Mouse (Mus musculus): ENCODE data around the gene Gm4707. TPM values are rescaled to one million over a fixed set of nuclear protein-coding genes. Genes with fewer than 3 reads are reported as not detected.
"Not testable (repeated sequence)": the region's sequence is repeated elsewhere in the genome, so short reads cannot be mapped to it uniquely, and the experiment has no call there.

Gene Gm4707
- polyA plus RNA-seq, 1 experiment = 2.9 TPM

- Histone ChIP-seq H3K27ac (ENCODE audit: control insufficient read depth, insufficient read depth, low read length) (no peak overlapping the region), H3K36me3 (ENCODE audit: control insufficient read depth, insufficient read depth, low read length) (peaks cover 39% of the 10 kb centered on the region), H3K4me3 (ENCODE audit: control insufficient read depth, insufficient read depth, low read length) (no peak overlapping the region), H3K4me1 (replicated peaks; ENCODE audit: control insufficient read depth, insufficient read depth, low read length) (no peaks in the 10 kb centered on the region), H3K27me3 (ENCODE audit: control insufficient read depth, insufficient read depth, low read length) (no peaks in the 10 kb centered on the region)
- TF ChIP-seq CTCF (IDR thresholded peaks at IDR 0.05; ENCODE audit: borderline replicate concordance, control insufficient read depth, extremely low read depth, insufficient read depth, low read length, poor library complexity) (no peak), POLR2A (IDR thresholded peaks at IDR 0.05; ENCODE audit: control insufficient read depth, extremely low read depth, insufficient read depth, low read length, poor library complexity) (no peak)
- 98% methylated on average over 6 of the region's 6 CpGs for WGBS
- no peak for DNase-seq
Measured at GRCm38 (mm10) chr17:71445191-71445590, 14.5 kb downstream of the Gm4707 start.

DNA sequence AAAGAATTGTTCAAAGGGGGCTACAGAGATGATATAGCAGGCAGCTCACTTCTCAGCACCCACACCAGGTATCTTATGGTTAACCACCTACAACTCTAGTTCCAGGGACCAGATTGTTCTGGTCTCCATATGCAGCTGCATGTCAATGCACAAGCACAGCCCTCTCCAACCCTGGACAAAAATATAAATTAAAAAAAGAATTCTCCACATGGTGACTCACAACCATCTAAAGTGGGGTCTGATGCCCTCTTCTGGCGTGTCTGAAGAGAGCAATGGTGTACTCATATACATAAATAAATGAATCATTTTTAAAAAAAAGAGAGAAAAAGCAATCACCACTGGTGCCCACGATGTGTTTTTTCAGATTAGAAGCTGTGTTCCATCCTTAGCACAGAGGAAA, 15.0 kb downstream of the Gm4707 start:
- TF ChIP-seq CTCF (IDR thresholded peaks at IDR 0.05; ENCODE audit: borderline replicate concordance, control insufficient read depth, extremely low read depth, insufficient read depth, low read length, poor library complexity) (no peak), POLR2A (IDR thresholded peaks at IDR 0.05; ENCODE audit: control insufficient read depth, extremely low read depth, insufficient read depth, low read length, poor library complexity) (no peak)
- 94% methylated on average over 2 of the region's 2 CpGs for WGBS
- Histone ChIP-seq H3K36me3 (ENCODE audit: control insufficient read depth, insufficient read depth, low read length) (peaks cover 39% of the 10 kb centered on the region), H3K4me3 (ENCODE audit: control insufficient read depth, insufficient read depth, low read length) (no peak overlapping the region), H3K27ac (ENCODE audit: control insufficient read depth, insufficient read depth, low read length) (no peak overlapping the region), H3K4me1 (replicated peaks; ENCODE audit: control insufficient read depth, insufficient read depth, low read length) (no peaks in the 10 kb centered on the region), H3K27me3 (ENCODE audit: control insufficient read depth, insufficient read depth, low read length) (no peaks in the 10 kb centered on the region)
- DNase-seq = no peak

DNA sequence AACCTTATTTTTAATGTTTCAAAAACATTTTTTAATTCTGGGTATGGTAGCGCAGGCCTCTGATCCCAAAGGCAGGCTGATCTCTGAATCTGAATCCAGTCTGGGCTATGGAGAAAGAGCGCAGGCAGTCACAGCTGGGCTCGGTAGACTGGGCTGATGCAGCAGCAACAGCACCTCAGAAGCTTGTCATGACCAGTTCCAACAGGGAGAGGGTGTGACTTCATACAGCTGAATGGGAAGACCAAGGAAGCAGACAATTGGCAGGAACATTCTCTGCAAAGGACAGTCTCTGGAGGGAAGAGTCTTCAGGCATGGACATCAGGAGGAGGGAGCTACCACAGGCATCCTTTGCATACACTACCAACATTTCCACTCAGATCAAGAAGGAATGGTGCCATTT, 15.6 kb downstream of the Gm4707 start:
- H3K4me3 ChIP-seq (ENCODE audit: control insufficient read depth, insufficient read depth, low read length) = no peak overlapping the region
- peaks cover 39% of the 10 kb centered on the region for H3K36me3 ChIP-seq (ENCODE audit: control insufficient read depth, insufficient read depth, low read length)
- H3K27me3 ChIP-seq (ENCODE audit: control insufficient read depth, insufficient read depth, low read length) = no peaks in the 10 kb centered on the region
- no peak for TF ChIP-seq POLR2A (IDR thresholded peaks at IDR 0.05; ENCODE audit: control insufficient read depth, extremely low read depth, insufficient read depth, low read length, poor library complexity)
- no peak for TF ChIP-seq CTCF (IDR thresholded peaks at IDR 0.05; ENCODE audit: borderline replicate concordance, control insufficient read depth, extremely low read depth, insufficient read depth, low read length, poor library complexity)
- 95% methylated on average over 3 of the region's 3 CpGs for WGBS
- H3K27ac ChIP-seq (ENCODE audit: control insufficient read depth, insufficient read depth, low read length) = no peak overlapping the region
- no peaks in the 10 kb centered on the region for H3K4me1 ChIP-seq (replicated peaks; ENCODE audit: control insufficient read depth, insufficient read depth, low read length)
- no peak for DNase-seq

DNA sequence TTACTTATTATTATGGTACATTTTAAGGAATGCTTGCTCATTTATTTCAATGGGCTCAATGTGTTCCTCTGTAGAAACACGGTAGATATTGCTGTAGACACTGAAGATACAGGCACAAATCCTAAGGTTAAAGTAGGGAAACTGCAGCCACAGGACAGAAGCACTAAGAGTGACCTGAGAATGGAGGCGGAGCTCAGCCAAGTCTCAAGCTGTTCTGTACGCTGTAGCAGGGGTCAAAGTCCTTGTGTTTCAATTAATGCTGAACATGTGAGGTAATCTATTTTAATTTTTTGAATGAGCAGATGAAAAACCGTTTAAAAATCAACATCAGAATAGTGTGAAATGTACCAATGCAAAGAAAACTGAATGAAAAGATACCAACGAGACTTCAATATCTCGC, 16.4 kb downstream of the Gm4707 start:
- H3K36me3 ChIP-seq (ENCODE audit: control insufficient read depth, insufficient read depth, low read length) = peaks cover 34% of the 10 kb centered on the region
- DNase-seq = no peak

DNA sequence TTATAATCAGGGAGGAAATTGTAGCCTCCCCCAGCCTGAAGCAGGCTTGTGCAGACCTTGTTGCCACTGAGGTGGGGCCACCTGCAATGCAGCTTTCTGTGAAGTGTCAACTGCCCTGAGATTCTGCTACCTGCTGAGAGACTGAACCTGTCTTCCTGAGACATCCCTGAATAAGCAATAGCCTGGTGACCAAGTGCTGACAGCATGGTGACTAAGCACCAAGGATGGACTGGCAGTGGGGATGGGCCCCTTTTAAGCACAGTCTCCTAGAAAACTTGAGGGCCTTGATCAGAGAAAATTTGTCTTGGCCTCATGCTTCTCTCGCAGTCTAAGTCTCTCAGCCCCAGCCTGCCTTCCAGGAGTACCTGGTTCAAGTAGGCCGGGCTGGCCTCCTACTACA, 37.2 kb downstream of the Gm4707 start:
- peaks cover 45% of the 10 kb centered on the region for H3K36me3 ChIP-seq (ENCODE audit: control insufficient read depth, insufficient read depth, low read length)
- H3K4me1 ChIP-seq (replicated peaks; ENCODE audit: control insufficient read depth, insufficient read depth, low read length); H3K27ac ChIP-seq (ENCODE audit: control insufficient read depth, insufficient read depth, low read length); DNase-seq; H3K4me3 ChIP-seq (ENCODE audit: control insufficient read depth, insufficient read depth, low read length); H3K27me3 ChIP-seq (ENCODE audit: control insufficient read depth, insufficient read depth, low read length): not testable (repeated sequence)
- 99% methylated on average over 2 of the region's 2 CpGs for WGBS

More for the DNA sequence above, 16.4 kb downstream of the Gm4707 start:
- H3K4me1 ChIP-seq (replicated peaks; ENCODE audit: control insufficient read depth, insufficient read depth, low read length) = no peaks in the 10 kb centered on the region
- TF ChIP-seq POLR2A (IDR thresholded peaks at IDR 0.05; ENCODE audit: control insufficient read depth, extremely low read depth, insufficient read depth, low read length, poor library complexity) (no peak), CTCF (IDR thresholded peaks at IDR 0.05; ENCODE audit: borderline replicate concordance, control insufficient read depth, extremely low read depth, insufficient read depth, low read length, poor library complexity) (no peak)
- H3K27ac ChIP-seq (ENCODE audit: control insufficient read depth, insufficient read depth, low read length) = no peak overlapping the region
- no peak overlapping the region for H3K4me3 ChIP-seq (ENCODE audit: control insufficient read depth, insufficient read depth, low read length)
- no peaks in the 10 kb centered on the region for H3K27me3 ChIP-seq (ENCODE audit: control insufficient read depth, insufficient read depth, low read length)
- 96% methylated on average over 6 of the region's 6 CpGs for WGBS

- WGBS = 98% methylated on average over 5 of the region's 5 CpGs
- peaks cover 39% of the 10 kb centered on the region for H3K36me3 ChIP-seq (ENCODE audit: control insufficient read depth, insufficient read depth, low read length)
Measured at GRCm38 (mm10) chr17:71419448-71419847, 40.3 kb downstream of the Gm4707 start.

DNA sequence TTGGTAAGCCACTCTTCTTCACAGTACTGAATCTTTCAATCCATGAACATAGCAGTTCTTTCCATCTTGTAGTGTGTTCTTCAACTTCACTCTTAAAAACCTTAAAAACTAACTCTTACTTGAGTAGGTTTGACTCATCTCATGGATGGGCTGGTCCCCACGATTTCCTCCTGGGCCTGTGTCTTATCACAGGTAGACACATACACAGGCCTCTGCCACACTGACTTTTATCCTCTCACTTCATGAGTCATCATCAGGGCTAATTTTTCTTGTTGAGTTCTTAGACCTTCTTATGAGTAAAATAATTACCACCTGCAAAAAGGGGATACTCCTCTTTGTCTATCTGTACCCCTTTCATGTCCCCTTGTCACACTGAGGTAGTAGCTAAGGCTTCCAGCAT, 42.7 kb downstream of the Gm4707 start:
- whole genome bisulfite sequencing = 93% methylated on average over 1 of the region's 1 CpGs
- no peak for TF ChIP-seq POLR2A (IDR thresholded peaks at IDR 0.05; ENCODE audit: control insufficient read depth, extremely low read depth, insufficient read depth, low read length, poor library complexity)
- no peak for TF ChIP-seq CTCF (IDR thresholded peaks at IDR 0.05; ENCODE audit: borderline replicate concordance, control insufficient read depth, extremely low read depth, insufficient read depth, low read length, poor library complexity)
- H3K27ac ChIP-seq (ENCODE audit: control insufficient read depth, insufficient read depth, low read length) = no peak overlapping the region
- H3K4me1 ChIP-seq (replicated peaks; ENCODE audit: control insufficient read depth, insufficient read depth, low read length) = no peaks in the 10 kb centered on the region
- no peak for DNase-seq
- H3K27me3 ChIP-seq (ENCODE audit: control insufficient read depth, insufficient read depth, low read length) = no peaks in the 10 kb centered on the region
- H3K4me3 ChIP-seq (ENCODE audit: control insufficient read depth, insufficient read depth, low read length) = no peak overlapping the region
- peaks cover 31% of the 10 kb centered on the region for H3K36me3 ChIP-seq (ENCODE audit: control insufficient read depth, insufficient read depth, low read length)

More at GRCm38 (mm10) chr17:71419448-71419847, 40.3 kb downstream of the Gm4707 start:
- not testable (repeated sequence) for H3K27me3 ChIP-seq (ENCODE audit: control insufficient read depth, insufficient read depth, low read length); H3K4me3 ChIP-seq (ENCODE audit: control insufficient read depth, insufficient read depth, low read length); H3K4me1 ChIP-seq (replicated peaks; ENCODE audit: control insufficient read depth, insufficient read depth, low read length); H3K27ac ChIP-seq (ENCODE audit: control insufficient read depth, insufficient read depth, low read length); DNase-seq

Other genes with a start within 250 kb of the Gm4707 start
- gene Emilin2, start 147.9 kb downstream of the Gm4707 start, polyA plus RNA-seq (2012; rRNA removed) = 5.9 and 8.7 TPM in 2 replicates
- 23.3 and 25.0 TPM in 2 replicates for gene Smchd1, start 15.4 kb upstream of the Gm4707 start, polyA plus RNA-seq (2012; rRNA removed)
- 3.0 and 3.7 TPM in 2 replicates for gene Ndc80, start 66.9 kb upstream of the Gm4707 start, polyA plus RNA-seq (2012; rRNA removed)
- not detected in 2 replicates for gene Spdya, start 92.1 kb upstream of the Gm4707 start, polyA plus RNA-seq (2012; rRNA removed)
- gene Wdr43, start 156.0 kb upstream of the Gm4707 start, polyA plus RNA-seq (2012; rRNA removed) = 16.1 and 20.5 TPM in 2 replicates
- gene Togaram2, start 213.3 kb upstream of the Gm4707 start, polyA plus RNA-seq (2012; rRNA removed) = 0.26 and 0.51 TPM in 2 replicates